14 mouse cellular contexts compared by ENCODE assay signal in genomic region chr11:48502011-48502806, GRCm38 (mm10).
DNase-seq lines count a peak whose midpoint lies in the region; ATAC-seq lines count a peak whose summit lies in the region.
"Had no signal": no experiment of that assay in that cellular context is flagged by ENCODE, and none has a peak within 500 bp of the region (broad histone marks: within the 10 kb centered on the region; RNA-seq: fewer than 3 reads in every experiment).

No protein-coding gene starts in this region.

- intact Hi-C loops in heart, postnatal 10 days (cut with DNase I): no loop called here

- no peaks in the 10 kb centered on the region for H3K36me3 ChIP-seq in heart, embryonic 11.5 days (ENCODE audit: control insufficient read depth, insufficient read depth, low read length)
- no peaks in the 10 kb centered on the region for H3K36me3 ChIP-seq in embryonic facial prominence, embryonic 11.5 days (replicated peaks; ENCODE audit: control insufficient read depth, insufficient read depth, low read depth, low read length)
- H3K36me3 ChIP-seq in hindbrain, embryonic 14.5 days (replicated peaks; ENCODE audit: control insufficient read depth, insufficient read depth): no peaks in the 10 kb centered on the region
- no peaks in the 10 kb centered on the region for H3K36me3 ChIP-seq in neural tube, embryonic 12.5 days
- H3K36me3 ChIP-seq in kidney, embryonic 14.5 days (ENCODE audit: control insufficient read depth, insufficient read depth, low read length): no peaks in the 10 kb centered on the region
- H3K36me3 ChIP-seq: stomach, embryonic 15.5 days had no signal

- no peaks in the 10 kb centered on the region for H3K9me3 ChIP-seq in heart, embryonic 11.5 days (replicated peaks; ENCODE audit: control insufficient read depth, low read length)
- H3K9me3 ChIP-seq in embryonic facial prominence, embryonic 11.5 days (replicated peaks; ENCODE audit: control insufficient read depth, low read length): no peaks in the 10 kb centered on the region
- H3K9me3 ChIP-seq in hindbrain, embryonic 14.5 days (ENCODE audit: control insufficient read depth, low read length): no peaks in the 10 kb centered on the region
- H3K9me3 ChIP-seq in neural tube, embryonic 12.5 days: no peaks in the 10 kb centered on the region
- no peaks in the 10 kb centered on the region for H3K9me3 ChIP-seq in kidney, embryonic 14.5 days (ENCODE audit: control insufficient read depth, low read length)
- H3K9me3 ChIP-seq: stomach, embryonic 15.5 days had no signal

- H3K4me3 ChIP-seq in heart, embryonic 11.5 days (ENCODE audit: low read depth, low read length): no peak overlapping the region
- H3K4me3 ChIP-seq in embryonic facial prominence, embryonic 11.5 days (ENCODE audit: low read depth, low read length): no peak overlapping the region
- no peak overlapping the region for H3K4me3 ChIP-seq in hindbrain, embryonic 14.5 days (replicated peaks; ENCODE audit: low read length)
- H3K4me3 ChIP-seq in neural tube, embryonic 12.5 days: no peak overlapping the region
- no peak overlapping the region for H3K4me3 ChIP-seq in kidney, embryonic 14.5 days (ENCODE audit: low read length)
- H3K4me3 ChIP-seq: stomach, embryonic 15.5 days had no signal

- H3K27ac ChIP-seq in heart, embryonic 11.5 days (ENCODE audit: low read depth, low read length): no peak overlapping the region
- no peak overlapping the region for H3K27ac ChIP-seq in embryonic facial prominence, embryonic 11.5 days (replicated peaks; ENCODE audit: low read depth, low read length)
- H3K27ac ChIP-seq in hindbrain, embryonic 14.5 days: no peak overlapping the region
- H3K27ac ChIP-seq in neural tube, embryonic 12.5 days: no peak overlapping the region
- H3K27ac ChIP-seq in kidney, embryonic 14.5 days (ENCODE audit: low read depth, low read length): no peak overlapping the region
- H3K27ac ChIP-seq: liver, embryonic 14.5 days; stomach, embryonic 15.5 days had no signal

- H3K27me3 ChIP-seq in heart, embryonic 11.5 days (ENCODE audit: control insufficient read depth, insufficient read depth, low read length): no peaks in the 10 kb centered on the region
- no peaks in the 10 kb centered on the region for H3K27me3 ChIP-seq in embryonic facial prominence, embryonic 11.5 days (ENCODE audit: control insufficient read depth, insufficient read depth, low read length)
- H3K27me3 ChIP-seq in hindbrain, embryonic 14.5 days (ENCODE audit: control insufficient read depth, insufficient read depth, low read length): no peaks in the 10 kb centered on the region
- H3K27me3 ChIP-seq in neural tube, embryonic 12.5 days (replicated peaks): no peaks in the 10 kb centered on the region
- H3K27me3 ChIP-seq in kidney, embryonic 14.5 days (ENCODE audit: control insufficient read depth, insufficient read depth, low read length): no peaks in the 10 kb centered on the region
- H3K27me3 ChIP-seq: stomach, embryonic 15.5 days had no signal

- DNase-seq in heart, postnatal 10 days: peak; percentile 21 to 22
- DNase-seq in embryonic facial prominence, embryonic 11.5 days (ENCODE audit: low spot score): peak; percentile 2
- no peak for DNase-seq in hindbrain, embryonic 14.5 days (ENCODE audit: low spot score)
- no peak for DNase-seq in layer of hippocampus, postnatal 25 days (ENCODE audit: extremely low spot score in 1 of 2, low spot score in 1 of 2)
- no peak for DNase-seq in frontal cortex, postnatal 25 days (ENCODE audit: low spot score in 2 of 2)
- DNase-seq: adrenal gland, postnatal 36 days; kidney, adult 8-10 months; layer of hippocampus, postnatal 36 days; right cerebral cortex, postnatal 25 days had no signal

- 53% methylated on average over 10 of the region's 10 CpGs for WGBS in heart, embryonic 11.5 days (ENCODE audit: insufficient replicate concordance)
- WGBS in embryonic facial prominence, embryonic 11.5 days: 37% methylated on average over 10 of the region's 10 CpGs
- WGBS in hindbrain, embryonic 14.5 days: 14% methylated on average over 10 of the region's 10 CpGs
- WGBS in neural tube, embryonic 12.5 days: 30% methylated on average over 10 of the region's 10 CpGs
- 69% methylated on average over 10 of the region's 10 CpGs for whole genome bisulfite sequencing in kidney, embryonic 14.5 days

- no peak overlapping the region for H3K9ac ChIP-seq in heart, embryonic 11.5 days (ENCODE audit: low read depth, low read length)
- no peak overlapping the region for H3K9ac ChIP-seq in embryonic facial prominence, embryonic 11.5 days (replicated peaks; ENCODE audit: low read length)
- H3K9ac ChIP-seq in hindbrain, embryonic 14.5 days: no peak overlapping the region
- no peak overlapping the region for H3K9ac ChIP-seq in neural tube, embryonic 12.5 days
- H3K9ac ChIP-seq in kidney, embryonic 14.5 days (ENCODE audit: low read depth, low read length): no peak overlapping the region
- H3K9ac ChIP-seq: liver, embryonic 14.5 days; stomach, embryonic 15.5 days had no signal

- no peak overlapping the region for H3K4me2 ChIP-seq in heart, embryonic 11.5 days
- H3K4me2 ChIP-seq in embryonic facial prominence, embryonic 11.5 days (ENCODE audit: low read depth, low read length): no peak overlapping the region
- H3K4me2 ChIP-seq in hindbrain, embryonic 14.5 days (replicated peaks): 0 out of 2 replicates have a peak overlapping the region, but pooled peaks have one; percentile 6
- no peak overlapping the region; the same call in 1 of the 2 replicates for H3K4me2 ChIP-seq in neural tube, embryonic 12.5 days (replicated peaks)
- H3K4me2 ChIP-seq in kidney, embryonic 14.5 days (replicated peaks; ENCODE audit: low read depth, low read length): no peak overlapping the region
- H3K4me2 ChIP-seq: stomach, embryonic 15.5 days had no signal

- no peaks in the 10 kb centered on the region for H3K4me1 ChIP-seq in heart, embryonic 11.5 days (ENCODE audit: control insufficient read depth, insufficient read depth, low read length)
- H3K4me1 ChIP-seq in embryonic facial prominence, embryonic 11.5 days (ENCODE audit: control insufficient read depth, insufficient read depth, low read length): no peaks in the 10 kb centered on the region
- H3K4me1 ChIP-seq in hindbrain, embryonic 14.5 days (replicated peaks; ENCODE audit: control insufficient read depth, insufficient read depth, low read length): 0 out of 2 replicates have a peak, but pooled peaks cover 6% of the 10 kb centered on the region
- H3K4me1 ChIP-seq in neural tube, embryonic 12.5 days: peaks cover 8% of the 10 kb centered on the region; the same call in 1 of the 2 replicates
- H3K4me1 ChIP-seq in kidney, embryonic 14.5 days (ENCODE audit: control insufficient read depth, insufficient read depth, low read length): no peaks in the 10 kb centered on the region
- H3K4me1 ChIP-seq: stomach, embryonic 15.5 days had no signal

- no peak for ATAC-seq in heart, embryonic 11.5 days (replicated peaks; ENCODE audit: insufficient number of reproducible peaks, low FRiP score, low TSS enrichment)
- ATAC-seq in embryonic facial prominence, embryonic 11.5 days (replicated peaks; ENCODE audit: insufficient number of reproducible peaks, low FRiP score, low TSS enrichment, low read depth): peak; percentile 76
- peak; percentile 55; the same call in 1 of the 2 replicates for ATAC-seq in hindbrain, embryonic 14.5 days (ENCODE audit: low FRiP score)
- ATAC-seq in neural tube, embryonic 12.5 days (ENCODE audit: low FRiP score, low read depth): peak; percentile 65
- no peak for ATAC-seq in kidney, embryonic 14.5 days (ENCODE audit: low FRiP score, low TSS enrichment)

Comparison
In these comparisons a context has a peak if more than half of its experiments do, and no peak if none do; other contexts are left out.
1. DNase-seq: peak in heart, postnatal 10 days (2 of 2) and embryonic facial prominence, embryonic 11.5 days (single experiment); none in hindbrain, embryonic 14.5 days (single experiment), layer of hippocampus, postnatal 25 days (0 of 2) and frontal cortex, postnatal 25 days (0 of 2).
2. ATAC-seq: peak in embryonic facial prominence, embryonic 11.5 days (single experiment), hindbrain, embryonic 14.5 days (single experiment) and neural tube, embryonic 12.5 days (single experiment); none in heart, embryonic 11.5 days (single experiment) and kidney, embryonic 14.5 days (single experiment).